ENCODE assay signal across 8 mouse cellular contexts in genomic region chr2:132247539-132248313, GRCm38 (mm10). TPM values are rescaled to one million over a fixed set of nuclear protein-coding genes. Genes with fewer than 3 reads are reported as not detected.
DNase-seq lines count a peak whose midpoint lies in the region; ATAC-seq and TF ChIP-seq lines count a peak whose summit lies in the region.

TSS of gene Tmem230 (minus strand) at chr2:132247807.

- ATAC-seq in heart, embryonic 11.5 days (replicated peaks; ENCODE audit: insufficient number of reproducible peaks, low FRiP score, low TSS enrichment): peak; percentile 90
- peak; percentile 93 for ATAC-seq in kidney, embryonic 16.5 days (ENCODE audit: low FRiP score, low TSS enrichment)

- peaks cover 47% of the 10 kb centered on the region for H3K4me1 ChIP-seq in erythroblast, embryonic 14.5 days (ENCODE audit: control insufficient read depth)
- peaks cover 6% of the 10 kb centered on the region for H3K4me1 ChIP-seq in heart, embryonic 11.5 days (ENCODE audit: control insufficient read depth, insufficient read depth, low read length)
- peaks cover 26% of the 10 kb centered on the region for H3K4me1 ChIP-seq in kidney, embryonic 16.5 days (ENCODE audit: insufficient read depth, low read length)
- peaks cover 12% of the 10 kb centered on the region for H3K4me1 ChIP-seq in liver, adult 2 months (ENCODE audit: control insufficient read depth, insufficient read depth, low read length)

- H3K36me3 ChIP-seq in erythroblast, embryonic 14.5 days (ENCODE audit: control insufficient read depth): peaks cover 94% of the 10 kb centered on the region
- peaks cover 15% of the 10 kb centered on the region for H3K36me3 ChIP-seq in heart, embryonic 11.5 days (ENCODE audit: control insufficient read depth, insufficient read depth, low read length)
- H3K36me3 ChIP-seq in kidney, embryonic 16.5 days (ENCODE audit: insufficient read depth, low read length): peaks cover 20% of the 10 kb centered on the region; the same call in 1 of the 2 replicates
- H3K36me3 ChIP-seq in liver, adult 2 months (ENCODE audit: control insufficient read depth, insufficient read depth, low read length): peaks cover 17% of the 10 kb centered on the region
- H3K36me3 ChIP-seq in myocyte (ENCODE audit: control insufficient read depth, insufficient read depth): peaks cover 32% of the 10 kb centered on the region
- peaks cover 11% of the 10 kb centered on the region for H3K36me3 ChIP-seq in splenic B cell, adult 2 months (ENCODE audit: control insufficient read depth, insufficient read depth, low read length, poor library complexity, severe bottlenecking)

- peak; percentile 64 for TF ChIP-seq POLR2A in brain, embryonic 14.5 days (IDR thresholded peaks at IDR 0.05; ENCODE audit: borderline replicate concordance, extremely low read depth, insufficient read depth, insufficient read length, poor library complexity, severe bottlenecking)
- peak; percentile 61 for TF ChIP-seq POLR2A in liver, adult 2 months (IDR thresholded peaks at IDR 0.05; ENCODE audit: extremely low read depth, insufficient read depth, low read length)
- peak; percentile 78 for TF ChIP-seq POLR2A in myocyte (IDR thresholded peaks at IDR 0.05; ENCODE audit: insufficient read length, low read depth)

- H3K79me2 ChIP-seq in liver, adult 2 months (ENCODE audit: control insufficient read depth, insufficient read depth, low read length): no peaks in the 10 kb centered on the region
- H3K79me2 ChIP-seq in myocyte (ENCODE audit: control insufficient read depth, insufficient read depth): peaks cover 43% of the 10 kb centered on the region

- no peak within 1 kb of the TSS for H3ac ChIP-seq in myocyte (ENCODE audit: control insufficient read depth, insufficient read length)

- peak; percentile 97 for DNase-seq in A20 (ENCODE audit: low read depth, low spot score)
- peak; percentile 99 for DNase-seq in brain, embryonic 14.5 days (ENCODE audit: low read depth)
- DNase-seq in liver, adult 2 months (ENCODE audit: extremely low read depth, low read depth, low spot score): peak; percentile 88
- peak; percentile 97 for DNase-seq in splenic B cell, adult 2 months (ENCODE audit: low read depth, low spot score)

- no peaks in the 10 kb centered on the region for H3K27me3 ChIP-seq in erythroblast, embryonic 14.5 days (ENCODE audit: control insufficient read depth)
- H3K27me3 ChIP-seq in heart, embryonic 11.5 days (ENCODE audit: control insufficient read depth, insufficient read depth, low read length): no peaks in the 10 kb centered on the region
- H3K27me3 ChIP-seq in kidney, embryonic 16.5 days (ENCODE audit: insufficient read depth, low read length): no peaks in the 10 kb centered on the region
- H3K27me3 ChIP-seq in liver, adult 2 months (ENCODE audit: control insufficient read depth, insufficient read depth, low read length): no peaks in the 10 kb centered on the region
- H3K27me3 ChIP-seq in myocyte (ENCODE audit: control insufficient read depth, insufficient read depth, insufficient read length): no peaks in the 10 kb centered on the region
- no peaks in the 10 kb centered on the region for H3K27me3 ChIP-seq in splenic B cell, adult 2 months (ENCODE audit: control insufficient read depth, insufficient read depth, low read length, poor library complexity, severe bottlenecking)

- peak within 1 kb of the TSS; percentile 82 for H3K9ac ChIP-seq in heart, embryonic 11.5 days (ENCODE audit: low read depth, low read length)
- H3K9ac ChIP-seq in kidney, embryonic 16.5 days (replicated peaks; ENCODE audit: low read length): peak within 1 kb of the TSS; percentile 79
- peak within 1 kb of the TSS; percentile 91 for H3K9ac ChIP-seq in liver, adult 2 months (ENCODE audit: low read depth, low read length)

- peak within 1 kb of the TSS; percentile 69 for H3K4me3 ChIP-seq in erythroblast, embryonic 14.5 days (replicated peaks)
- peak within 1 kb of the TSS; percentile 64 for H3K4me3 ChIP-seq in heart, embryonic 11.5 days (ENCODE audit: low read depth, low read length)
- peak within 1 kb of the TSS; percentile 73 for H3K4me3 ChIP-seq in kidney, embryonic 16.5 days (ENCODE audit: low read length)
- H3K4me3 ChIP-seq in liver, adult 2 months (ENCODE audit: insufficient read depth, low read depth, low read length): peak within 1 kb of the TSS; percentile 83
- H3K4me3 ChIP-seq in myocyte: peak within 1 kb of the TSS; percentile 48

- no peak for TF ChIP-seq CTCF in brain, embryonic 14.5 days (IDR thresholded peaks at IDR 0.05; ENCODE audit: borderline replicate concordance, extremely low read depth, insufficient read depth, insufficient read length)
- no peak for TF ChIP-seq CTCF in liver, adult 2 months (IDR thresholded peaks at IDR 0.05; ENCODE audit: low read depth, low read length)

- peak within 1 kb of the TSS; percentile 80 for H3K27ac ChIP-seq in heart, embryonic 11.5 days (ENCODE audit: low read depth, low read length)
- H3K27ac ChIP-seq in kidney, embryonic 16.5 days (ENCODE audit: low read length): peak within 1 kb of the TSS; percentile 85
- H3K27ac ChIP-seq in liver, adult 2 months (replicated peaks; ENCODE audit: insufficient read depth, low read depth, low read length): peak within 1 kb of the TSS; percentile 72

- 4% methylated on average over 50 of the region's 50 CpGs for WGBS in heart, embryonic 11.5 days (ENCODE audit: insufficient replicate concordance)
- WGBS in kidney, embryonic 16.5 days: 6% methylated on average over 50 of the region's 50 CpGs
- 5% methylated on average over 50 of the region's 50 CpGs for WGBS in liver, adult 2 months

- H3K4me2 ChIP-seq in heart, embryonic 11.5 days: peak within 1 kb of the TSS; percentile 87
- H3K4me2 ChIP-seq in kidney, embryonic 16.5 days (replicated peaks; ENCODE audit: low read depth, low read length): peak within 1 kb of the TSS; percentile 64
- peak within 1 kb of the TSS; percentile 85 for H3K4me2 ChIP-seq in myocyte (ENCODE audit: low read depth)

- no peaks in the 10 kb centered on the region for H3K9me3 ChIP-seq in erythroblast, embryonic 14.5 days (ENCODE audit: control insufficient read depth, low read length)
- H3K9me3 ChIP-seq in heart, embryonic 11.5 days (replicated peaks; ENCODE audit: control insufficient read depth, low read length): no peaks in the 10 kb centered on the region
- H3K9me3 ChIP-seq in kidney, embryonic 16.5 days (ENCODE audit: low read length): no peaks in the 10 kb centered on the region

TF ChIP-seq in myocyte, 11 proteins besides CTCF, POLR2A, EP300 and RAD21:
- TF ChIP-seq E2F4 (IDR thresholded peaks at IDR 0.05; ENCODE audit: insufficient read depth): no peak
- TF ChIP-seq TCF12 (IDR thresholded peaks at IDR 0.05; ENCODE audit: insufficient read depth, poor library complexity, severe bottlenecking): no peak
- peak; percentile 85 for TF ChIP-seq POLR2AphosphoS2 (IDR thresholded peaks at IDR 0.05; ENCODE audit: insufficient read length, low read depth)
- peak; percentile 11 for TF ChIP-seq USF1 (IDR thresholded peaks at IDR 0.05; ENCODE audit: low read depth)
- TF ChIP-seq TCF3 (IDR thresholded peaks at IDR 0.05; ENCODE audit: insufficient read length, low read depth): no peak
- no peak for TF ChIP-seq REST (IDR thresholded peaks at IDR 0.05; ENCODE audit: insufficient read depth, insufficient read length)
- peak; percentile 92 for TF ChIP-seq MAX (IDR thresholded peaks at IDR 0.05; ENCODE audit: low read depth)
- TF ChIP-seq CEBPB (IDR thresholded peaks at IDR 0.05; ENCODE audit: insufficient read depth, poor library complexity, severe bottlenecking): no peak
TF ChIP-seq in myocyte: peak in this region for 3.

RNA-seq across cellular contexts. Expression of gene Tmem230, which starts in this region (rescaled TPM):
- polyA plus RNA-seq in brain, embryonic 14.5 days (2012; rRNA removed): 56.9 and 77.4 TPM in 2 replicates
- 1.6 and 1.9 TPM in 2 replicates for polyA plus RNA-seq in erythroblast, embryonic 14.5 days (2012)
- polyA plus RNA-seq in heart, embryonic 11.5 days (2014; fragmentation: Nextera tagmentation; extraction: Ambion mirVana): 42.1 and 44.2 TPM in 2 replicates
- 49.8 and 50.1 TPM in 2 replicates for polyA plus RNA-seq in kidney, embryonic 16.5 days (2015; fragmentation: Nextera tagmentation; extraction: Ambion mirVana)
- 14.8 and 23.0 TPM in 2 replicates for total RNA-seq in liver, adult 2 months (2014; rRNA removed)
- polyA plus RNA-seq in liver, adult 2 months (2012; rRNA removed): 35.2 and 76.3 TPM in 2 replicates
- polyA plus RNA-seq in myocyte (2012; fragmentation: generic; extraction: Trizol): 76.6 TPM

Comparison
In these comparisons a context has a peak if more than half of its experiments do, and no peak if none do; other contexts are left out.
1. Peak in every context shown above with its lines: DNase-seq, ATAC-seq, H3K4me3 ChIP-seq and H3K27ac ChIP-seq.
2. RNA of gene Tmem230 (polyA plus RNA-seq): 76.6 TPM in myocyte (single experiment), 56.9 to 77.4 TPM in brain, embryonic 14.5 days, 49.8 to 50.1 TPM in kidney, embryonic 16.5 days, 42.1 to 44.2 TPM in heart, embryonic 11.5 days and 35.2 to 76.3 TPM in liver, adult 2 months; 1.6 to 1.9 TPM in erythroblast, embryonic 14.5 days; every median in the first group is over 10 times any median in the second.